Mouse (Mus musculus): Measurements from ENCODE around the gene Usp19.
A peak's percentile ranks its signal among the peaks of the same experiment; 100 is the strongest.

The Usp19 gene

DNA sequence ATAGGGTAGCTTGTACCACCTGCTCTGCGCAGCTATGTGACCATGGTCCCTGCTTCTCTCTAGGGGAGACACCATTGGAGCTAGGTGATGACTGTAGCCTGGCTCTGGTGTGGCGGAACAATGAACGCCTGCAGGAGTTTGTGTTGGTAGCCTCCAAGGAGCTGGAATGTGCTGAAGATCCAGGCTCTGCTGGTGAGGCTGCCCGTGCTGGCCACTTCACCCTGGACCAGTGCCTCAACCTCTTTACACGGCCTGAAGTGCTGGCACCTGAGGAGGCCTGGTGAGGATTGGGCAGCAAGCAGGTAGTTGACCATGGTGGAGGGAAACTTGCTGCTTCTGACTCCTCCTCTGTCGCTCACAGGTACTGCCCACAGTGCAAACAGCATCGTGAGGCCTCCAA lies 8.8 kb downstream of the Usp19 start:
- DNase-seq (ENCODE audit: low spot score), result no peak

DNA sequence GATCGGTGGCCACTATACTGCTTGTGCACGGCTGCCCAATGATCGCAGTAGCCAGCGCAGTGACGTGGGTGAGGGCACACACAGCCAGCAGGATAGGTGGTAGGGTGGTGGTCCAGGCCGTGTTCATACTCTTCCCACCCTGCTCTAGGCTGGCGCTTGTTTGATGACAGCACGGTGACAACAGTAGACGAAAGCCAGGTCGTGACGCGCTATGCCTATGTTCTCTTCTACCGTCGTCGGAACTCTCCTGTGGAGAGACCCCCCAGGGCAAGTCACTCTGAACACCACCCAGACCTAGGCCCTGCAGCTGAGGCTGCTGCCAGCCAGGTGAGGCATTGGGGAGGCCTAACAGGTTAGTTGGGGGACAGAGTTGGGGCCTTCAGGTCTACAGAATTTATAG lies 9.5 kb downstream of the Usp19 start:
- DNase-seq (ENCODE audit: low spot score), result no peak

DNA sequence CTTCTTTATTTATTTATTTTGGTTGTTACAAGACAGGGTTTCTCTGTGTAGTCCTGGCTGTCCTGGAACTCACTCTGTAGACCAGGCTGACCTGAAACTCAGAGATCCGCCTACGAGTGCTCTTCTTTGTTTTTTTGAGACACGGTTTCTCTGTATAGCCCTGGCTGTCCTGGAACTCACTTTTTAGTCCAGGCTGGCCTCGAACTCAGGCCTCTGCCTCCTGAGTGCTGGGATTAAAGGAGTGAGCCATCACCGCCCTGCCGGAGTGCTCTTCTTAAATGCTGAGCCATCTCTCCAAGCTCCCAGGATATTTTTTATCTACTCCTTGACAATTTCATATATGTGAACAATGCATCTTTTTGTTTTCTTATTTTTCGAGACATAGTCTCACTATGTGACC lies 16.5 kb downstream of the Usp19 start:
- DNase-seq (ENCODE audit: low spot score), result no peak

GRCm38 (mm10) chr9:108507619-108508434 lies 17.4 kb downstream of the Usp19 start, which contains the start of gene Qars:
Qars (plus strand) TSS chr9:108507706.
- DNase-seq (ENCODE audit: low spot score), result peak; percentile 97

GRCm38 (mm10) chr9:108508776-108509175 lies 18.4 kb downstream of the Usp19 start:
- DNase-seq (ENCODE audit: low spot score), result no peak

- peak; percentile 96 for DNase-seq (ENCODE audit: low spot score)
These were observed 26.2 kb downstream of the Usp19 start, which contains the start of gene Qrich1 for GRCm38 (mm10) chr9:108516380-108517251. Qrich1 (plus strand) TSS chr9:108516806.

DNA sequence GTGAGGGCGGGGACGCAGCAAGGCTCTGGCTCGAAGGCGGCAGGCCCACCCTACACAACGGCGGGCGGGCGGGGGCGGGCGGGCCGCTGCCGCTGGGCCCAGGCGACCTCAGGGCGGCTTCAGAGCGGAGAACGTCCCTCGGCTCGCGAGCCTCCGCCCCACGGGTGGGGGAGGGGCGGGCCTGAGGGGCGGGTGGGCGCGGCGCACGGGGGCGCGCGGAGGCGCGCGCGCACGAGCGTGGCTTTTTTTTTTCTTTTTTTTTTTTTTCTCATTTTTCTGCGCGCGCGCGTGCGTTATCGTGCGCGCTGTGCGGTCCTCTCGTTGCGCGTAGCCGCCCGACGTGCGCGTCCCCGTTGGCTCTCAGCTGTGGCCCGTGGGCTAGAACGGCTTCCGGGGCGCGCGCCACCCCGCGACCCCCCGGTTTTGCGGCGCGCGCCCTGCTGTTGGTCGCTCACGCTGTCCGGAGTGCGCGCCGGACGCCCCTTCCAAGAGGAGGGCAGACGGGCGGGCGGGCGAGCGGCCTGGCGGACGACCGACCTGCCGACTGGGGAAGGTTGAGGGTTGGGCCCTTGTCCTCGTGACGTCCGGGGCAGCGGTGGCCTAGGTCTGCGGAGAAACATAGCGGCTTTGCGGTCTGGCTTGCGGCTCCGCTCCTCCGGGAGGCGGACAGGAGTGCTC lies 27.0 kb downstream of the Usp19 start:
- peak; percentile 89 for DNase-seq (ENCODE audit: low spot score)

DNA sequence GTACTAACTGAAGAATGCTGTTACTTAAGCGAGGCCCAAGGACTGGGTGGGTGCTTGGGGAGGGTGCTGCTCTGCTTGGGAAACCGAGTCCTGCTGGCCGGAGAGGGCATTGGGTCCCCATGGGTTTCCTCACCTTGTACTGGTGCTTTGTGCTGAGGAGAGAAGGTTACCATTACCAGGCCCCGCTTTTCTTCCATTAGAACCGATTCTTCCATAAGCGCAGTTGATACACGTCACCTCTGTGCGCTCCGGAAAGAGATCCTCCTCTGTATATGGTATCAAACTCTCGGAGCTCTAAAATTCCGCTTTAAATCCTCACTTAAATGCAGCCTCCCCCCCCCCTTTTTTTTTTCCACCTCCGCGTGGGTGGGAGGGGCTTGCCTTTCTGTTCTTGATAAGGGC lies 27.5 kb downstream of the Usp19 start:
- DNase-seq (ENCODE audit: low spot score), result no peak

GRCm38 (mm10) chr9:108521604-108522003 lies 31.2 kb downstream of the Usp19 start:
- DNase-seq (ENCODE audit: low spot score), result no peak

DNA sequence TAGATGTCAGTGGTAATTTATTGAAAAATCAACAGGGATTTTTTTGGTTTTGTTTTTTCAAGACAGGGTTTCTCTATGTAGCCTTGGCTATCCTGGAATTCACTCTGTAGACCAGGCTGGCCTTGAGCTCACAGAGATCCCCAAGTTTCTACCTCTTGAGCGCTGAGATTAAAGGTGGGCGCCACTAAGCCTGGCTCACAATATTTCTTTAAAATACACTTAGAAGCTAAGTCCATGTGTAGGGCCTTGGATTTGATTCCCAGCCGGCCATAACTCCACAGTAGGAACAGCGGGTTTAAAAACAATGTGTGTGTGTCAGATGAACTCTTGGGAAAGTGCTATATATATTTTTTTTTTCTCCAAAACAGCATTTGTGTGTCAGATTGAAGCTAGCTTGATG lies 32.9 kb downstream of the Usp19 start:
- no peak for DNase-seq (ENCODE audit: low spot score)

- DNase-seq (ENCODE audit: low spot score), result no peak
These were observed 35.0 kb downstream of the Usp19 start for GRCm38 (mm10) chr9:108525400-108525799.

DNA sequence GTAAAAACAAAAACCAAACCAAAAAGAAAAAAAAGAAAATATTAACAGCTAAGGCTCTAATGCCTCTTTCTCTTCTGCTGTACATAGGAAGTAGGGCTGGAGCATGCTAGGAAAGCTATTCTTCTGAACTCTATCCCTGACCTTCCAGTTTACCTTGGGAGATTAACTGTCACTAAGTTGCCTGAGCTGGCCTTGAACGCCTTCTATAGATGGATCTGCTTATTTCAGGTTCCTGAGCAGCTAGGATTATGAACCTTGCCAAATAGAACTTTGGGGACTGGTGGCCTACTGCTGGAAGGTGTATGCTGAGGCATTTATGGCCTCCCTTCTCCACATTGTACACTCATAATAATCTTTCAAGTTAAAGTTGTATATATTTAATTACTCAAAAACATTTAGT lies 40.6 kb downstream of the Usp19 start:
- DNase-seq (ENCODE audit: low spot score), result no peak

GRCm38 (mm10) chr9:108531496-108531895 lies 41.1 kb downstream of the Usp19 start:
- DNase-seq (ENCODE audit: low spot score), result no peak

DNA sequence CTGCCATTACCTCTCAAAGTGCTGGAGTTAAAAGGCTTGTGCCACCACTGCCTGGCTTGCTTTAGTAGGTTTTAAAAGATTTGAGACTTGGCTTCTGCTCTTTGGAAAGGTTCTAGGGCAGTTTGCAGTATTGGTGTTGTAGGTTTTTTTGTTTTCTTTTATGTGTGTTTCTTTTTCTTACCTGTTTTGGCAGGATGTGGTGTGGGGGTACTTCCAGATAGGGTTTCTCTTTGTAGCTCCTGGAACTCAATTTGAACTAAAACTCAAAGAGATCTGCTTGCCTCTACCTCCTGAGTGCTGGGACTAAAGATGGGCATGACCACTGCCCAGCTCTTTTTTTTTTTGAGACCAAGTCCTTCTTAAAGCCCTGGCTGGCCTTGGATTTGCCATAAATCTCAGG lies 50.4 kb downstream of the Usp19 start:
- DNase-seq (ENCODE audit: low spot score), result no peak

GRCm38 (mm10) chr9:108545986-108546385 lies 55.6 kb downstream of the Usp19 start:
- DNase-seq (ENCODE audit: low spot score), result no peak

DNA sequence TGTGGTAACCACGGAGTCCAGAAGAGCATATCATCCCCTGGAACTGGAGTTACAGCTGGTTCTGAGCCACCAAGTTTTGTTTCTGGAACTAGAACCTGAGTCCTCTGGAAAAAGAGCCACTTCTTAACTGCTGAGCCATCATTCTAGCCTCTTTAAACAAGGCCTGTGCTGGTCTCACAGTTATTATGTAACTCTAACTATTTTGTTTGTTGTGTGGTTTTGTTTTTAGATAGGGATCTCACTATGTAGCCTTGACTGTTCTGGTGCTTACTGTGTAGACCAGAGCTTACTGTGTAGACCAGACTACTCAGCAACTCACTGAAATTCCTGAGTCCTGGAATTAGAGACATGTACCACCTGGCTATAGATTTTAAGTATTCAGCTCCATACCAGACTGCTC lies 56.5 kb downstream of the Usp19 start:
- DNase-seq (ENCODE audit: low spot score), result no peak
